Mouse (Mus musculus): ENCODE results near the gene Wipf2. TPM values are rescaled to one million over a fixed set of nuclear protein-coding genes. Genes with fewer than 3 reads are reported as not detected.

Gene Wipf2
- polyA plus RNA-seq, 1 experiment: 36.5 TPM

DNA sequence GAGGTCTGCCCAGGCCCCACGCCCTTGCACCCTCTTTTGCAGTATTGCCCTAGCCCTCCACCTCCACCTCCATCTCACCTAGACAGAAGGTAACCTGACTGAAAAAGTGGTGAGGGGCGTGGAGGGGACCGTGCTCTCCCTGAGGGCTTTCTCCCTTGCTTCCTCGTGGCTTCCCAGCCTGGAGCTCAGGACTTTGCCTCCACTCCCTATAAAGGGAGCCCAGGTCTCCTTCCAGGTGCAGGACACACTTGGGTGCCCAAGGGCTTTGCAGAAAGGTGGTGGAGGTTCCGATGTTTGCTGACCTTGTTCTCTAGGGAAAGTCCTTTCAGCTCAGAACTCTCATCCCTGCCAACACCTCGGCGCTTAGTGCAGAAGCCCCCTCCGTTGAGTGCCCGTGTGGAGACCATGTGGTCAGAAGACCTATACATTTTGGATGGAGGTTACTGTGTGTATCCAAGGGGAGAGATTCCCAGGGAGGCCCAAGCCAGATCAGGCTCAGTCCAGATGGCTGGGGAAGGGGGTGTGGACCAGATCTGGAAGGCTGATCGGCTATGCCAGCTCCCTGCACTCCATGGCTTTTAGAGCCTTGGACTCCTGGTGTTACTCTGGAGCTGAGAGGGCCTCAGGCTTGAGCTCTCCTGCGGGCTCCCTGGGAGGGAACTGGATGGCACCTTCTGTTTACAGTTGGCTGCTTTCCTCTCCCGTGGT is 64.9 kb downstream of the Wipf2 start:
- no peaks in the 10 kb centered on the region for H3K9me3 ChIP-seq (replicated peaks; ENCODE audit: control insufficient read depth, insufficient read depth, low read length, poor library complexity, severe bottlenecking)
- H3K27ac ChIP-seq (ENCODE audit: insufficient read depth, low read length): no peak overlapping the region
- no peaks in the 10 kb centered on the region for H3K36me3 ChIP-seq (ENCODE audit: control insufficient read depth, insufficient read depth, low read length, poor library complexity, severe bottlenecking)
- no peak for TF ChIP-seq POLR2A (IDR thresholded peaks at IDR 0.05; ENCODE audit: insufficient read depth, low read length)
- 0 out of 2 replicates have a peak, but pooled peaks have one; percentile 5 for TF ChIP-seq EP300 (IDR thresholded peaks at IDR 0.05; ENCODE audit: insufficient read depth, low read depth, low read length)
- no peaks in the 10 kb centered on the region for H3K27me3 ChIP-seq (ENCODE audit: control insufficient read depth, insufficient read depth, low read length, poor library complexity, severe bottlenecking)
- H3K4me3 ChIP-seq (ENCODE audit: low read depth, low read length): peak overlapping the region; percentile 56
- peak overlapping the region; percentile 24 for H3K9ac ChIP-seq (ENCODE audit: low read depth, poor library complexity, severe bottlenecking)
- peaks cover 19% of the 10 kb centered on the region for H3K4me1 ChIP-seq (ENCODE audit: control insufficient read depth, insufficient read depth, low read length)

DNA sequence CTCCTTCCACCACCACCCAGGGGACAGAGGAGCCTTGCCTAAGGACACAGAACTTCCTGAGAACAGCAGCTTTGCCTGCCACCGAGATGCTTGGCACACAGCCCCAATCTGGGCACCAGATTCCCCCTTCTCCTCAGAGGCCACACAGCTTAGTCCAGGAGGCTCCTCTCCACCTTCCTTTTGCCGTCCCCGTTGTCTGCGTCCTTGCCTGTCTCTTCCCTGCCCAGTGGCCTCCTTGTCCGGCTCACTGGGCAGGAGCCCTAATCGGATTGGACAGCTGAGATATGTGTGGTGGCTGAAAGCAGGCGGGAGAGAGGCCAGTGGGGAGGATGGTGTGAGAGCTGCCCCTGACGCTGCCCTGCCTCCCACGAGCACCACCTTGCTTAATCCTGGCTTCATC is 66.1 kb downstream of the Wipf2 start:
- Histone ChIP-seq H3K27ac (ENCODE audit: insufficient read depth, low read length) (no peak overlapping the region), H3K36me3 (ENCODE audit: control insufficient read depth, insufficient read depth, low read length, poor library complexity, severe bottlenecking) (no peaks in the 10 kb centered on the region), H3K9me3 (replicated peaks; ENCODE audit: control insufficient read depth, insufficient read depth, low read length, poor library complexity, severe bottlenecking) (no peaks in the 10 kb centered on the region), H3K4me3 (ENCODE audit: low read depth, low read length) (no peak overlapping the region), H3K27me3 (ENCODE audit: control insufficient read depth, insufficient read depth, low read length, poor library complexity, severe bottlenecking) (no peaks in the 10 kb centered on the region), H3K4me1 (ENCODE audit: control insufficient read depth, insufficient read depth, low read length) (peaks cover 14% of the 10 kb centered on the region), H3K9ac (ENCODE audit: low read depth, poor library complexity, severe bottlenecking) (no peak overlapping the region)
- TF ChIP-seq POLR2A (IDR thresholded peaks at IDR 0.05; ENCODE audit: insufficient read depth, low read length) (no peak), CTCF (IDR thresholded peaks at IDR 0.05; ENCODE audit: low read depth, low read length) (no peak), EP300 (IDR thresholded peaks at IDR 0.05; ENCODE audit: insufficient read depth, low read depth, low read length) (no peak)

DNA sequence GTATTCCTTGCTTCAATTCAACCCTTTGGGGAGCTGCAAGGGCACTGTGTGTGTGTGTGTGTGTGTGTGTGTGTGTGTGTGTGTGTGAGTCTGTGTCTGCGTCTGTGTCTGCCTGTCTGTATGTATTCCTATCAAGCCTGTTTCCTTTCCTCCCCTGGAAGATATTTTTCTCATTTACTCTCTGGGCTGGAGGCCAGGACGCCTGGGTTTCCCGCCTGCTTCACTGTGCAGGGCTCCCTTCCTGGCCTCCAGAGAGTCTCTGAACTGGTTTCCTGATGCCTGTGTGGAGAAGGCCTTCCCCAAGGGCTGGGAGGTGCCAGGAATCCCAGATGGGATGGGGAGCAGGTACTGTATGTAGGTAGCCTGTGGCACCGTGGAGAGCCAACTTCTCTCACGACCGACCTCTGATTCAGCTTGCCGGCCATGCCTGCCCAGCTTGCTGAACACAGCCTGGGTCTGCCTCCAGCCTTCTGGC is 66.7 kb downstream of the Wipf2 start:
- no peak overlapping the region for H3K27ac ChIP-seq (ENCODE audit: insufficient read depth, low read length)
- H3K4me3 ChIP-seq (ENCODE audit: low read depth, low read length): no peak overlapping the region
- H3K27me3 ChIP-seq (ENCODE audit: control insufficient read depth, insufficient read depth, low read length, poor library complexity, severe bottlenecking): no peaks in the 10 kb centered on the region
- peaks cover 11% of the 10 kb centered on the region for H3K4me1 ChIP-seq (ENCODE audit: control insufficient read depth, insufficient read depth, low read length)
- H3K36me3 ChIP-seq (ENCODE audit: control insufficient read depth, insufficient read depth, low read length, poor library complexity, severe bottlenecking): no peaks in the 10 kb centered on the region
- no peaks in the 10 kb centered on the region for H3K9me3 ChIP-seq (replicated peaks; ENCODE audit: control insufficient read depth, insufficient read depth, low read length, poor library complexity, severe bottlenecking)
- TF ChIP-seq POLR2A (IDR thresholded peaks at IDR 0.05; ENCODE audit: insufficient read depth, low read length): no peak
- TF ChIP-seq EP300 (IDR thresholded peaks at IDR 0.05; ENCODE audit: insufficient read depth, low read depth, low read length): no peak
- no peak overlapping the region for H3K9ac ChIP-seq (ENCODE audit: low read depth, poor library complexity, severe bottlenecking)

DNA sequence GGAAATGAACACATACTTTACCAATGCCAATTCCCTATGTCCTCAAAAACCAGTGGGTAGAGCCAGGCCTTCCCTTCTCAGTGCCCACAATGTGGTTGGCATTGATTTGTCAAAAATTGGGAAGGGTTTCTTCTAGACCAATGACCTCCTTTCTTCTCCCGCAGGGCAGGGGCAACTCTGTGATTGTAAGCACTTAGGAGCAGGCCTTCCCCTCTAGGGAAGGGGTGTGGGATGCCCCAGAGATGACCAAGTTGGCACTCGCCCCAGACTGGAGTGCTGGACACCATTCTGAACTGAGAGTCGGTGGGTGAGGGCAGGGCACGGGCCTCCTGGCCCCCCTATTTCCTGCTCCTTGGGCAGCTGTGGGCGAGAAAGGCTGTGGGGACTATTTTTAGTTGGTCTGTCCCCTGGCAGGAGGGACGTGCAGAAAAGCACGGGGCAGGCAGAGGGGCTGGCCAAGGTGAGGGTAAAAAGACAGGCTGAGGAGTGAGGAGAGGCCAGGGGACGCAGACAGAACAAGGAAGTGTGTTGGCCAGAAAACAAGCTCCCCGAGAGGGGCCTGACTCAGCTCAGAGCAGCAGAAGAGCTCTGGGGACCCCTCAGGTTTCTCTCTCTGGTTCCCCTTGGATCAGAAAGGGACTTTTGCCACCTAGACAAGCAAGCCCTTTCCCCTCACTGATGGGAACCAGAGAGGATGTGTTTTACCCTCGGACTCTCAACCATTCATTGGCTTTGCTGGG is 67.5 kb downstream of the Wipf2 start:
- no peak for TF ChIP-seq CTCF (IDR thresholded peaks at IDR 0.05; ENCODE audit: low read depth, low read length)
- TF ChIP-seq POLR2A (IDR thresholded peaks at IDR 0.05; ENCODE audit: insufficient read depth, low read length): no peak
- TF ChIP-seq EP300 (IDR thresholded peaks at IDR 0.05; ENCODE audit: insufficient read depth, low read depth, low read length): no peak
- Histone ChIP-seq H3K9ac (ENCODE audit: low read depth, poor library complexity, severe bottlenecking) (no peak overlapping the region), H3K27ac (ENCODE audit: insufficient read depth, low read length) (no peak overlapping the region), H3K27me3 (ENCODE audit: control insufficient read depth, insufficient read depth, low read length, poor library complexity, severe bottlenecking) (no peaks in the 10 kb centered on the region), H3K4me1 (ENCODE audit: control insufficient read depth, insufficient read depth, low read length) (peaks cover 10% of the 10 kb centered on the region), H3K36me3 (ENCODE audit: control insufficient read depth, insufficient read depth, low read length, poor library complexity, severe bottlenecking) (no peaks in the 10 kb centered on the region), H3K9me3 (replicated peaks; ENCODE audit: control insufficient read depth, insufficient read depth, low read length, poor library complexity, severe bottlenecking) (no peaks in the 10 kb centered on the region), H3K4me3 (ENCODE audit: low read depth, low read length) (no peak overlapping the region)

DNA sequence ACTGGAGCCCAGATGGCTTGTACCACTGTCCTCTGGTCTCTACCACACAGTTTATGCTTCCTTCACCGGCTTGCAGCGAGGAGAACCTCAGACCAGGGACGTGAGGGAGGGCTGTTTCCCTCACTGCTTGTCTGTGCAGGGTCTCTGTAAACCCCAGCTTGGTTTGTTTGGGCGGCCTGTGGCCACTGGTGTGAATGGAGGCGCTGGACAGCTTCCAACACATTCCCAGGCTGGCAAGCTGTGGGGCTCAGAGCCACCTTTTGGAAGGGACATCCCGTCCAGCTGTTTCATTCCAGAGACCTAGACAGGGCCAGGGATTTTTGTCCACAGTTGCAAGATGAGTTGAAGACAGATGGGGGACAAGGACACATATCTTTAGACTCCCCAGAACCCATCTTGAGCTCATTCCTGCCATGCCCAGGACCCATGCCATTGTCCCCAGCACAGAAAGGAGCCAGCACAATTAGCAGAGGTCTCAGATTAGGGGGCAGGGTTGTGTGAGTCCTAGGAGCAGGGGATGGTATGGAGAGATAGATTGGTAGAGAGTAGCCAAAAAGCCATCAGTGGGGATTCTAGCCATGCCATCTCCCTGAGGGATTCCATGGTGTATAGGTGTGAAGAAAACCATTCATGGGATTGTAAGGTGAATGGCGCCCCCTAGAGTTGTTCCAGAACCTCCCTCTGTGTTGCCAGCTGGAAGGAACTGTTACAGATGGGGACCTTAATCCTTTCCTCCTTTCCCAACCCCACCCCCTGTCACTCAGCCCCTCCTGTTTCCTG is 68.3 kb downstream of the Wipf2 start:
- Histone ChIP-seq H3K4me1 (ENCODE audit: control insufficient read depth, insufficient read depth, low read length) (peaks cover 8% of the 10 kb centered on the region), H3K36me3 (ENCODE audit: control insufficient read depth, insufficient read depth, low read length, poor library complexity, severe bottlenecking) (no peaks in the 10 kb centered on the region), H3K9ac (ENCODE audit: low read depth, poor library complexity, severe bottlenecking) (no peak overlapping the region), H3K4me3 (ENCODE audit: low read depth, low read length) (no peak overlapping the region), H3K27me3 (ENCODE audit: control insufficient read depth, insufficient read depth, low read length, poor library complexity, severe bottlenecking) (no peaks in the 10 kb centered on the region), H3K27ac (ENCODE audit: insufficient read depth, low read length) (no peak overlapping the region), H3K9me3 (replicated peaks; ENCODE audit: control insufficient read depth, insufficient read depth, low read length, poor library complexity, severe bottlenecking) (no peaks in the 10 kb centered on the region)
- no peak for TF ChIP-seq EP300 (IDR thresholded peaks at IDR 0.05; ENCODE audit: insufficient read depth, low read depth, low read length)
- TF ChIP-seq CTCF (IDR thresholded peaks at IDR 0.05; ENCODE audit: low read depth, low read length): peak; percentile 22
- no peak for TF ChIP-seq POLR2A (IDR thresholded peaks at IDR 0.05; ENCODE audit: insufficient read depth, low read length)
